Mouse (Mus musculus) liver, postnatal 0 days (tissue): Measurements from ENCODE around the gene Gm17304. TPM values are rescaled to one million over a fixed set of nuclear protein-coding genes. Genes with fewer than 3 reads are reported as not detected.

Source experiments
- ATAC-seq: fragments of 200-750 bp; cut with Nextera tagmentation; 2 replicates; pipeline ENCODE4 v1.8.0; 2017; ENCODE audit warnings: mild to moderate bottlenecking, moderate library complexity
- DNase-seq: peaks from one replicate; pipeline ENCODE4 v3.0.0-alpha.2; 2016
- H3K27ac ChIP-seq: fragments of 300-500 bp; sonication (generic); 2 replicates; pipeline ENCODE4 v1.5.1; 2014; ENCODE audit warnings: antibody characterized with exemption, moderate library complexity, mild to moderate bottlenecking, low read depth
- H3K27me3 ChIP-seq: fragments of 300-500 bp; sonication (generic); 2 replicates; pipeline ENCODE4 v1.6.1; 2014; ENCODE audit warnings: low read length, control low read depth, mixed read lengths; ENCODE audit not compliant: insufficient read depth
- H3K36me3 ChIP-seq: fragments of 300-500 bp; sonication (generic); replicated peaks from 2 replicates; pipeline ENCODE4 v1.6.1; 2014; ENCODE audit warnings: mild to moderate bottlenecking, control low read depth, low read length, moderate library complexity, mixed read lengths; ENCODE audit not compliant: insufficient read depth
- H3K4me1 ChIP-seq: fragments of 300-500 bp; sonication (generic); 2 replicates; pipeline ENCODE4 v1.6.1; 2014; ENCODE audit warnings: antibody characterized with exemption, mild to moderate bottlenecking, control low read depth; ENCODE audit not compliant: insufficient read depth
- H3K4me2 ChIP-seq: fragments of 300-500 bp; sonication (generic); 2 replicates; pipeline ENCODE4 v1.6.1; 2014; ENCODE audit warnings: low read depth, mild to moderate bottlenecking, low read length, moderate library complexity, mixed read lengths
- H3K4me3 ChIP-seq: fragments of 300-500 bp; sonication (generic); 2 replicates; pipeline ENCODE4 v1.5.1; 2014; ENCODE audit warnings: low read depth, low read length
- H3K9ac ChIP-seq: fragments of 300-500 bp; sonication (generic); replicated peaks from 2 replicates; pipeline ENCODE4 v1.6.1; 2014; ENCODE audit warnings: mild to moderate bottlenecking, moderate library complexity
- H3K9me3 ChIP-seq: fragments of 300-500 bp; sonication (generic); 2 replicates; pipeline ENCODE4 v1.6.1; 2016; ENCODE audit warnings: mild to moderate bottlenecking, control low read depth, low read length, mixed read lengths
- CTCF ChIP-seq: sonication (generic); IDR thresholded peaks from 2 replicates; pipeline ENCODE4 v1.5.1; 2016; ENCODE audit warnings: antibody characterized with exemption, low read depth
- EP300 ChIP-seq: IDR thresholded peaks from 2 replicates; pipeline ENCODE4 v1.6.1; 2016; ENCODE audit warnings: antibody characterized with exemption, low read depth, mild to moderate bottlenecking
- WGBS: fragments of 180-500 bp; shearing (Covaris S2); extraction: QIAGEN DNeasy Blood & Tissue Kit; methylation state at CpG from one replicate; pipeline ENCODE4 v1.1.7; 2014; ENCODE audit not compliant: insufficient replicate concordance; 5-methylcytosine and 5-hydroxymethylcytosine counted together
- polyA plus RNA-seq: library from polyadenylated mRNA; unstranded; fragments of >200 nt; fragmentation: Nextera tagmentation; extraction: Ambion mirVana; gene quantifications from 2 replicates; pipeline ENCODE4 v1.2.1, GENCODE M21; 2015

The Gm17304 gene
- polyA plus RNA-seq, 1 experiment from 2014 or later = not detected

GRCm38 (mm10) chr5:106575098-106575497, 33.8 kb upstream of the Gm17304 start:
- no peaks in the 10 kb centered on the region for H3K9me3 ChIP-seq
- no peak for DNase-seq
- H3K27ac ChIP-seq = no peak overlapping the region
- H3K9ac ChIP-seq = no peak overlapping the region
- peak overlapping the region; percentile 57; the same call in 1 of the 2 replicates for H3K4me3 ChIP-seq
- ATAC-seq = no peak
- WGBS = 29% methylated on average over 4 of the region's 4 CpGs
- peaks cover 8% of the 10 kb centered on the region for H3K4me1 ChIP-seq
- H3K36me3 ChIP-seq = no peaks in the 10 kb centered on the region
- peaks cover 24% of the 10 kb centered on the region for H3K27me3 ChIP-seq
- TF ChIP-seq CTCF = no peak
- no peak for TF ChIP-seq EP300
- H3K4me2 ChIP-seq = peak overlapping the region; percentile 98; the same call in 1 of the 2 replicates

- TF ChIP-seq EP300 = no peak
- no peak for TF ChIP-seq CTCF
- Histone ChIP-seq H3K4me1 (peaks cover 8% of the 10 kb centered on the region), H3K4me2 (no peak overlapping the region), H3K27ac (no peak overlapping the region), H3K27me3 (peaks cover 22% of the 10 kb centered on the region), H3K36me3 (no peaks in the 10 kb centered on the region), H3K9ac (no peak overlapping the region), H3K9me3 (no peaks in the 10 kb centered on the region), H3K4me3 (no peak overlapping the region)
- WGBS = 80% methylated on average over 9 of the region's 9 CpGs
- no peak for ATAC-seq
- no peak for DNase-seq
Observed at GRCm38 (mm10) chr5:106577237-106577888, 31.5 kb upstream of the Gm17304 start.

GRCm38 (mm10) chr5:106580943-106581342, 28.0 kb upstream of the Gm17304 start:
- DNase-seq (no peak), ATAC-seq (peak; percentile 80)
- Histone ChIP-seq H3K27me3 (no peaks in the 10 kb centered on the region), H3K4me2 (no peak overlapping the region), H3K9me3 (no peaks in the 10 kb centered on the region), H3K27ac (no peak overlapping the region; the same call in 1 of the 2 replicates), H3K9ac (no peak overlapping the region), H3K36me3 (no peaks in the 10 kb centered on the region), H3K4me1 (no peaks in the 10 kb centered on the region), H3K4me3 (no peak overlapping the region)
- peak; percentile 14; the same call in 1 of the 2 replicates for TF ChIP-seq EP300
- no peak for TF ChIP-seq CTCF
- WGBS = 63% methylated on average over 7 of the region's 7 CpGs

GRCm38 (mm10) chr5:106589006-106589405, 19.9 kb upstream of the Gm17304 start:
- ATAC-seq (no peak), DNase-seq (no peak)
- no peaks in the 10 kb centered on the region; the same call in 1 of the 2 replicates for H3K36me3 ChIP-seq
- H3K4me1 ChIP-seq = no peaks in the 10 kb centered on the region
- no peaks in the 10 kb centered on the region for H3K9me3 ChIP-seq
- TF ChIP-seq CTCF (no peak), EP300 (no peak)
- WGBS = 90% methylated on average over 9 of the region's 9 CpGs
- H3K4me2 ChIP-seq = no peak overlapping the region
- no peaks in the 10 kb centered on the region for H3K27me3 ChIP-seq
- H3K27ac ChIP-seq = no peak overlapping the region
- no peak overlapping the region for H3K9ac ChIP-seq
- H3K4me3 ChIP-seq = no peak overlapping the region

- Histone ChIP-seq H3K4me3 (no peak overlapping the region), H3K4me1 (no peaks in the 10 kb centered on the region), H3K9ac (no peak overlapping the region), H3K27me3 (no peaks in the 10 kb centered on the region), H3K4me2 (no peak overlapping the region), H3K36me3 (no peaks in the 10 kb centered on the region; the same call in 1 of the 2 replicates), H3K27ac (no peak overlapping the region), H3K9me3 (no peaks in the 10 kb centered on the region)
- DNase-seq = no peak
- WGBS = 84% methylated on average over 11 of the region's 11 CpGs
- no peak for ATAC-seq
- TF ChIP-seq CTCF (no peak), EP300 (no peak)
Observed at GRCm38 (mm10) chr5:106589670-106590069, 19.2 kb upstream of the Gm17304 start.

GRCm38 (mm10) chr5:106590686-106591085, 18.2 kb upstream of the Gm17304 start:
- Histone ChIP-seq H3K4me2 (no peak overlapping the region), H3K9ac (no peak overlapping the region), H3K4me1 (no peaks in the 10 kb centered on the region), H3K36me3 (no peaks in the 10 kb centered on the region; the same call in 1 of the 2 replicates), H3K27ac (no peak overlapping the region), H3K9me3 (no peaks in the 10 kb centered on the region), H3K27me3 (no peaks in the 10 kb centered on the region), H3K4me3 (no peak overlapping the region)
- ATAC-seq = no peak
- WGBS = 93% methylated on average over 5 of the region's 5 CpGs
- DNase-seq = no peak
- TF ChIP-seq EP300 (no peak), CTCF (no peak)
